ENCODE assay signal across 25 mouse cellular contexts in genomic region chr6:101362268-101362667, GRCm38 (mm10). TPM values are rescaled to one million over a fixed set of nuclear protein-coding genes. Genes with fewer than 3 reads are reported as not detected.
DNase-seq lines count a peak whose midpoint lies in the region; ATAC-seq and TF ChIP-seq lines count a peak whose summit lies in the region.
"Had no signal": no experiment of that assay in that cellular context is flagged by ENCODE, and none has a peak within 500 bp of the region (broad histone marks: within the 10 kb centered on the region; RNA-seq: fewer than 3 reads in every experiment).

No protein-coding gene starts in this region.

- intact Hi-C loops in heart, adult 2 months (cut with DNase I), result loop anchor here (5.0 kb wide), 1 partner anchor 35 kb away; no protein-coding TSS in a partner anchor
- intact Hi-C loops in heart, postnatal 14 days (cut with DNase I), result no loop called here

- no peak overlapping the region; the same call in 1 of the 2 replicates for H3K27ac ChIP-seq in heart, adult 2 months
- peak overlapping the region; percentile 61 for H3K27ac ChIP-seq in heart, embryonic 15.5 days
- 0 out of 2 replicates have a peak overlapping the region, but pooled peaks have one; percentile 16 for H3K27ac ChIP-seq in lung, embryonic 16.5 days (ENCODE audit: low read length)
- no peak overlapping the region for H3K27ac ChIP-seq in forebrain, embryonic 12.5 days
- H3K27ac ChIP-seq: hindbrain, embryonic 13.5 days; kidney, embryonic 15.5 days; limb, embryonic 13.5 days; liver, embryonic 14.5 days; macrophage; midbrain, embryonic 15.5 days; neural tube, embryonic 13.5 days had no signal

- no peak overlapping the region for H3K4me3 ChIP-seq in heart, adult 2 months
- no peak overlapping the region for H3K4me3 ChIP-seq in heart, embryonic 15.5 days
- H3K4me3 ChIP-seq in lung, embryonic 16.5 days (ENCODE audit: low read length), result no peak overlapping the region
- H3K4me3 ChIP-seq in forebrain, embryonic 12.5 days (replicated peaks), result no peak overlapping the region
- H3K4me3 ChIP-seq: hindbrain, embryonic 13.5 days; kidney, embryonic 15.5 days; limb, embryonic 13.5 days; midbrain, embryonic 15.5 days; neural tube, embryonic 13.5 days had no signal

- TF ChIP-seq CTCF in heart, adult 2 months (IDR thresholded peaks at IDR 0.05), result no peak

- no peak for ATAC-seq in heart, embryonic 15.5 days (replicated peaks; ENCODE audit: insufficient number of reproducible peaks, insufficient read depth, low FRiP score, low read depth)
- 0 out of 2 replicates have a peak, but pooled peaks have one; percentile 3 for ATAC-seq in lung, embryonic 16.5 days (ENCODE audit: low read depth)
- ATAC-seq in forebrain, embryonic 12.5 days (ENCODE audit: low FRiP score), result no peak
- ATAC-seq: CD4-positive, CD25-positive, alpha-beta regulatory T cell, adult 4 months; midbrain, embryonic 15.5 days; Patski had no signal

- TF ChIP-seq POLR2A in heart, adult 2 months (IDR thresholded peaks at IDR 0.05; ENCODE audit: insufficient read depth, low read depth, low read length), result no peak

- DNase-seq in heart, adult 2 months, result no peak
- DNase-seq in heart, postnatal 14 days, result no peak
- no peak for DNase-seq in heart, adult 8-10 months (ENCODE audit: low spot score)
- DNase-seq in lung, postnatal 10 days, result no peak
- DNase-seq in cerebellum, postnatal 14 days, result no peak
- DNase-seq: cerebellum, adult 11 months; cerebellum, adult 9-11 months; gastrocnemius, postnatal 36 days; kidney, adult 11 months; kidney, postnatal 36 days; layer of hippocampus, postnatal 36 days; retina, postnatal 1 day; right cerebral cortex, postnatal 25 days had no signal

- peaks cover 4% of the 10 kb centered on the region; the same call in 1 of the 2 replicates for H3K36me3 ChIP-seq in heart, adult 2 months (ENCODE audit: control insufficient read depth, insufficient read depth, low read length)
- 0 out of 2 replicates have a peak, but pooled peaks cover 4% of the 10 kb centered on the region for H3K36me3 ChIP-seq in heart, embryonic 15.5 days
- no peaks in the 10 kb centered on the region for H3K36me3 ChIP-seq in lung, embryonic 16.5 days (ENCODE audit: control insufficient read depth, insufficient read depth, low read length)
- no peaks in the 10 kb centered on the region for H3K36me3 ChIP-seq in forebrain, embryonic 12.5 days (replicated peaks)
- H3K36me3 ChIP-seq: hindbrain, embryonic 13.5 days; kidney, embryonic 15.5 days; midbrain, embryonic 15.5 days; neural tube, embryonic 13.5 days had no signal

- H3K79me2 ChIP-seq in heart, adult 2 months (replicated peaks; ENCODE audit: control insufficient read depth, insufficient read depth, low read length), result no peaks in the 10 kb centered on the region

- WGBS in heart, adult 2 months, result 58% methylated on average over 4 of the region's 4 CpGs
- WGBS in heart, embryonic 15.5 days, result 49% methylated on average over 4 of the region's 4 CpGs
- 33% methylated on average over 4 of the region's 4 CpGs for WGBS in lung, embryonic 16.5 days
- 80% methylated on average over 4 of the region's 4 CpGs for WGBS in forebrain, embryonic 12.5 days

- no peaks in the 10 kb centered on the region for H3K9me3 ChIP-seq in heart, embryonic 15.5 days (replicated peaks)
- H3K9me3 ChIP-seq in lung, embryonic 16.5 days (ENCODE audit: control insufficient read depth, low read length), result no peaks in the 10 kb centered on the region
- H3K9me3 ChIP-seq in forebrain, embryonic 12.5 days, result no peaks in the 10 kb centered on the region
- H3K9me3 ChIP-seq: hindbrain, embryonic 13.5 days; kidney, embryonic 15.5 days; limb, embryonic 13.5 days; midbrain, embryonic 15.5 days; neural tube, embryonic 13.5 days had no signal

- H3K4me1 ChIP-seq in heart, adult 2 months (ENCODE audit: control insufficient read depth, insufficient read depth, low read length), result peaks cover 7% of the 10 kb centered on the region
- H3K4me1 ChIP-seq in heart, embryonic 15.5 days (replicated peaks), result peaks cover 77% of the 10 kb centered on the region
- peaks cover 35% of the 10 kb centered on the region for H3K4me1 ChIP-seq in lung, embryonic 16.5 days (replicated peaks; ENCODE audit: control insufficient read depth, insufficient read depth, low read length)
- peaks cover 19% of the 10 kb centered on the region for H3K4me1 ChIP-seq in forebrain, embryonic 12.5 days

- peak overlapping the region; percentile 31; the same call in 1 of the 2 replicates for H3K9ac ChIP-seq in heart, adult 2 months (ENCODE audit: low read depth, low read length)
- H3K9ac ChIP-seq in heart, embryonic 15.5 days, result no peak overlapping the region
- no peak overlapping the region for H3K9ac ChIP-seq in lung, embryonic 16.5 days (ENCODE audit: low read length)
- H3K9ac ChIP-seq in forebrain, embryonic 12.5 days, result no peak overlapping the region
- H3K9ac ChIP-seq: hindbrain, embryonic 13.5 days; kidney, embryonic 15.5 days; limb, embryonic 13.5 days; liver, embryonic 14.5 days; midbrain, embryonic 15.5 days; neural tube, embryonic 13.5 days had no signal

- H3K27me3 ChIP-seq in heart, adult 2 months (ENCODE audit: control insufficient read depth, insufficient read depth, low read length), result no peaks in the 10 kb centered on the region
- no peaks in the 10 kb centered on the region for H3K27me3 ChIP-seq in heart, embryonic 15.5 days
- no peaks in the 10 kb centered on the region for H3K27me3 ChIP-seq in lung, embryonic 16.5 days (ENCODE audit: control insufficient read depth, insufficient read depth, low read depth, low read length)
- 0 out of 2 replicates have a peak, but pooled peaks cover 2% of the 10 kb centered on the region for H3K27me3 ChIP-seq in forebrain, embryonic 12.5 days
- H3K27me3 ChIP-seq: hindbrain, embryonic 13.5 days; kidney, embryonic 15.5 days; limb, embryonic 13.5 days; neural tube, embryonic 13.5 days; Patski had no signal

- no peak overlapping the region for H3K4me2 ChIP-seq in heart, embryonic 15.5 days
- no peak overlapping the region for H3K4me2 ChIP-seq in lung, embryonic 16.5 days (ENCODE audit: low read depth, low read length)
- no peak overlapping the region for H3K4me2 ChIP-seq in forebrain, embryonic 12.5 days
- H3K4me2 ChIP-seq: hindbrain, embryonic 13.5 days; kidney, embryonic 15.5 days; limb, embryonic 13.5 days; midbrain, embryonic 15.5 days; neural tube, embryonic 13.5 days had no signal

- TF ChIP-seq EP300 in heart, adult 2 months (IDR thresholded peaks at IDR 0.05; ENCODE audit: insufficient read depth, low read depth, low read length), result no peak

RNA-seq across cellular contexts. Expression of gene Pdzrn3, which starts 15.4 kb away (rescaled TPM):
- total RNA-seq in heart, adult 2 months (2021), result 10 to 100 TPM; 28.7 to 32.2 TPM
- 19.3 and 21.8 TPM in 2 replicates for polyA plus RNA-seq in heart, adult 2 months (2012; rRNA removed)
- 10 to 100 TPM; 33.4 to 35.0 TPM for total RNA-seq in heart, postnatal 14 days (2021)
- polyA plus RNA-seq in heart, embryonic 15.5 days (2015; fragmentation: Nextera tagmentation; extraction: Ambion mirVana), result 12.8 and 13.1 TPM in 2 replicates
- total RNA-seq in heart, adult 8-10 months (2022), result 10 to 100 TPM; 25.9 to 30.4 (median 28.3) TPM
- polyA plus RNA-seq in lung, embryonic 16.5 days (2015; fragmentation: Nextera tagmentation; extraction: Ambion mirVana), result 7.0 and 8.2 TPM in 2 replicates
- 7.7 and 8.8 TPM in 2 replicates for polyA plus RNA-seq in forebrain, embryonic 12.5 days (2016; fragmentation: Nextera tagmentation; extraction: Ambion mirVana)
- polyA plus RNA-seq: CD4-positive, CD25-positive, alpha-beta regulatory T cell, adult 4 months; macrophage had no signal

Comparison
In these comparisons a context has a peak if more than half of its experiments do, and no peak if none do; other contexts are left out.
1. H3K27ac ChIP-seq: peak in heart, embryonic 15.5 days (single experiment) and lung, embryonic 16.5 days (single experiment); none in heart, adult 2 months (single experiment) and forebrain, embryonic 12.5 days (single experiment).